Mouse (Mus musculus) forebrain, embryonic 10.5 days (tissue): ENCODE data around the gene Psmb8. TPM values are rescaled to one million over a fixed set of nuclear protein-coding genes. Genes with fewer than 3 reads are reported as not detected.
"Not testable (repeated sequence)": the region's sequence is repeated elsewhere in the genome, so short reads cannot be mapped to it uniquely, and the experiment has no call there.

ENCODE experiments used
- DNase-seq: peaks from one replicate; pipeline ENCODE4 v3.0.0-alpha.2; 2017; ENCODE audit warnings: low spot score; ENCODE audit errors: extremely low spot score
- H3K27ac ChIP-seq: fragments of 300-500 bp; sonication (generic); 2 replicates; pipeline ENCODE4 v1.5.1; 2016; ENCODE audit warnings: mild to moderate bottlenecking
- H3K27me3 ChIP-seq: fragments of 300-500 bp; sonication (generic); 2 replicates; pipeline ENCODE4 v1.6.1; 2016; ENCODE audit warnings: mild to moderate bottlenecking; ENCODE audit not compliant: poor library complexity, severe bottlenecking
- H3K36me3 ChIP-seq: fragments of 300-500 bp; sonication (generic); replicated peaks from 2 replicates; pipeline ENCODE4 v1.6.1; 2016; ENCODE audit warnings: mild to moderate bottlenecking, moderate library complexity
- H3K4me1 ChIP-seq: fragments of 300-500 bp; sonication (generic); 2 replicates; pipeline ENCODE4 v1.6.1; 2016
- H3K4me3 ChIP-seq: fragments of 300-500 bp; sonication (generic); 2 replicates; pipeline ENCODE4 v1.5.1; 2016; ENCODE audit warnings: mild to moderate bottlenecking, moderate library complexity
- H3K9me3 ChIP-seq: fragments of 300-500 bp; sonication (generic); 2 replicates; pipeline ENCODE4 v1.6.1; 2016; ENCODE audit warnings: mild to moderate bottlenecking, moderate library complexity
- whole genome bisulfite sequencing: fragments of 180-500 bp; shearing (Covaris S2); methylation state at CpG from one replicate; pipeline ENCODE4 v1.1.7; 2016; 5-methylcytosine and 5-hydroxymethylcytosine counted together
- polyA plus RNA-seq: library from polyadenylated mRNA; unstranded; fragments of >200 nt; fragmentation: Nextera tagmentation; extraction: Ambion mirVana; gene quantifications from 2 replicates; pipeline ENCODE4 v1.2.1, GENCODE M21; 2016

The Psmb8 gene
- polyA plus RNA-seq, 1 experiment from 2014 or later = 1.2 TPM

DNA sequence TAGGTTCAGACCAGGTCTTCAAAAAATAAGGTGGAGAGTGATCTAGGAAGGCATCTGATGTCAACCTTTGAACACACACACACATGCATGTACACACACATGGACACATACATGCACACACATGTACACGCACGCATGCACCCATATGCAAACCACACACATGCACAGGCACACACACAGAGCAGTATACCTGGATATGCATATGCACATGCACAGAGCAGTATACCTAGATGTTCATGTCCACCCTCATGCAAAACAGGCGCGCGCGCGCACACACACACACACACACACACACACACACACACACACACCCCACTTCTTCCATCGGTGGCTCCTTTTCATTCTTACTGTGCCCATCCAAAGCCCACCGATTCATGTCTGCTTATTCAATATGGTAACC, 10.3 kb downstream of the Psmb8 start:
- WGBS = 95% methylated on average over 9 of the region's 9 CpGs
- Histone ChIP-seq H3K27me3 (peaks cover 86% of the 10 kb centered on the region), H3K36me3 (no peaks in the 10 kb centered on the region), H3K27ac (no peak overlapping the region), H3K4me1 (peaks cover 20% of the 10 kb centered on the region), H3K9me3 (peaks cover 4% of the 10 kb centered on the region; the same call in 1 of the 2 replicates), H3K4me3 (no peak overlapping the region)
- no peak for DNase-seq

DNA sequence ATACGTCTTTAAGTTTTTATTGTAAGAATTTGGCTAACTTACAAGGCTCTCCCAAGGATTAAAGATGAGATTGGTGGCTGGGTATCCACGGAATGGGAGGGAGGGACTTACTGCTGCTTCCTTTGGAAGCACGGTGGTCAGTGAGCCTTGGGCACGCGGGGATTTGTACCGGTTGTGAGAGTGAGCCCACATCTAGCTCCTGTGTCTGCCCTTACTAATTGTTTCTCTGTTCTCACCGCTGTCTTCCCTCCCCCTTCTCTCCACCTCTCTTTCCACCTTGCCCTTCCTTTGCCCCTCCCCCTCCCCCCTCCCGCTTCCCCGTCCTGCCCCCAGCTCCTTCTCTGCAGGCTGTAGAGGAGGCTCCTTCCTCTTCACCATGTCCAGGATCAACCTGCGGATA, 10.9 kb downstream of the Psmb8 start:
- H3K36me3 ChIP-seq = no peaks in the 10 kb centered on the region
- peaks cover 4% of the 10 kb centered on the region; the same call in 1 of the 2 replicates for H3K9me3 ChIP-seq
- H3K4me1 ChIP-seq = peaks cover 20% of the 10 kb centered on the region
- DNase-seq = no peak
- no peak overlapping the region for H3K27ac ChIP-seq
- WGBS = 18% methylated on average over 10 of the region's 10 CpGs
- no peak overlapping the region for H3K4me3 ChIP-seq
- H3K27me3 ChIP-seq = peaks cover 86% of the 10 kb centered on the region

DNA sequence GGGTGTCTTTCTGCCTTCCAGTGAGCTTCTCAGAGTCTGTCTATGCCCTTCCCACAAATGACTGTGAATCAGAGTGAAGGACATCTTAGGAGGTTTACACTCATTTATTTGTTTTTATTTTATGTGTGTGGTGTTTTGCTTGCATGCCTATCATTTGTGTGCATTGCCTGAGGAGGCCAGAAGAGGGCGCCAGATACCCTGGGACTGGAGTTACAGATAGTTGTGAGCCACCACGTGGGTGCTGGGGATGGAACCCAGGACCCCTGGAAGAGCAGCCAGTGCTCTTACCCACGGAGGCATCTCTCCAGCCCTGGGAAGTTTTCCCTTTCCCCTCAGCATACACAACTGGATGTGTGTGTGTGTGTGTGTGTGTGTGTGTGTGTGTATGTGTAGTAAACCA, 12.2 kb downstream of the Psmb8 start:
- WGBS = 37% methylated on average over 3 of the region's 3 CpGs
- H3K4me3 ChIP-seq = no peak overlapping the region
- peaks cover 4% of the 10 kb centered on the region; the same call in 1 of the 2 replicates for H3K9me3 ChIP-seq
- peaks cover 88% of the 10 kb centered on the region for H3K27me3 ChIP-seq
- H3K27ac ChIP-seq = no peak overlapping the region
- H3K36me3 ChIP-seq = no peaks in the 10 kb centered on the region
- peaks cover 24% of the 10 kb centered on the region for H3K4me1 ChIP-seq
- no peak for DNase-seq

DNA sequence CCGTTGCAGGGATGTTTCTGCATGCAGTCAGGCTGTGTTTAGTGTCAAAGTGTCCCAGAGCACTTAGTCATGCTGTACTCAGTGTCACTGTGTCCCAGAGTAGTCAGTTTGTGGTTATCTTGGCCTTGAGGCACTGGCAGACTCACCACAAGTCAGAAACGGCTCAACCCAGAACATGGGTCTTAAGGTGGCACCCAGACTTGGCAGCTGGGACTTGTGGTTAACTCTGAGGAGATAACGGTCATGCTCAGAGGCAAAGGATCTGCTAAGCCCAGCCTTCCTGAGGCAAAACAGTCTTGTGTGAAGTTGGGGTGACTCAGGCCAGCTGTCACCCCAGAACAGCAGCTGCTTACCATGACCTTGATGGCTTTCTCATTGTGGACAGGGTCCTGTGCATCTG, 13.1 kb downstream of the Psmb8 start:
- Histone ChIP-seq H3K27me3 (peaks cover 88% of the 10 kb centered on the region), H3K36me3 (no peaks in the 10 kb centered on the region), H3K4me1 (peaks cover 15% of the 10 kb centered on the region), H3K9me3 (peaks cover 4% of the 10 kb centered on the region; the same call in 1 of the 2 replicates), H3K27ac (no peak overlapping the region), H3K4me3 (no peak overlapping the region)
- WGBS = 84% methylated on average over 3 of the region's 3 CpGs
- DNase-seq = no peak

DNA sequence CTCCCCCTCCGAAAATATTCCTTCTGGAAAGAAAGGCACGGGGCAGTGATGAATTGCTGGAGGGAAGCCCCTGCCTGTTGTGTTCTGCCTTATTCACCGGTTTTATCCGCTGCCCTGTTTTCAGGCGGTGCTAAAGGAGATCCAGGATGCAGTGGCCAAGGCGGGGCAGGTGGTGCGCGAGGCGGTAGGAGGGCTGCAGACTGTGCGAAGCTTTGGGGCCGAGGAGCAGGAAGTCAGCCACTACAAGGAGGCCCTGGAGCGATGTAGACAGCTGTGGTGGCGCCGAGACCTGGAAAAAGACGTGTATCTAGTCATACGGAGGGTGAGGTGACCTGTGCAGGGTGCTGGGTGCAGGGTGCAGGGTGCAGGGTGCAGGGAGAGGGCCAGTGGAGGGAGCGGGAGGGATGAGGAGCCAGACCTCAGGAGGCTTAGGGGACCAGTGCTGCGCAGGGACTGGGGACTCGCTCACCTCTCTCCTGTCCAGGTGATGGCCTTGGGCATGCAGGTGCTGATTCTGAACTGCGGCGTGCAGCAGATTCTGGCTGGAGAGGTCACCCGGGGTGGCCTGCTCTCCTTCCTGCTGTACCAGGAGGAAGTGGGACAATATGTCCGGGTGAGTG, 14.3 kb downstream of the Psmb8 start:
- Histone ChIP-seq H3K27ac (no peak overlapping the region), H3K27me3 (peaks cover 79% of the 10 kb centered on the region)
- 17% methylated on average over 23 of the region's 23 CpGs for WGBS

DNA sequence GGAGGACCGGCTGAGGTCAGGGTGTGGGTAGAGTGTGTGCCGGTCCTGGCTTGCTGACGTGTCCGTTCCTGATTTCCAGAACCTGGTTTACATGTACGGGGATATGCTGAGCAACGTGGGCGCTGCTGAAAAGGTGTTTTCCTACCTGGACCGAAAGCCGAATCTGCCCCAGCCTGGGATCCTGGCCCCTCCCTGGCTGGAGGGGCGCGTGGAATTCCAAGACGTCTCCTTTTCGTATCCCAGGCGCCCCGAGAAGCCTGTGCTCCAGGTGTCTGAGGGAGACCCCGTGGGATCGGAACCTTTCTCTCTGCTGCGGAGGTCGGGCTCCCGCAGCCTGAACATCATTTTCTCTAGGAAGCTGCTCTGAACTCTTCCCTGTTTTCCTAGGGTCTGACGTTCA, 16.4 kb downstream of the Psmb8 start:
- Histone ChIP-seq H3K4me3 (no peak overlapping the region), H3K36me3 (no peaks in the 10 kb centered on the region), H3K9me3 (peaks cover 9% of the 10 kb centered on the region), H3K27me3 (peaks cover 61% of the 10 kb centered on the region), H3K4me1 (peaks cover 15% of the 10 kb centered on the region), H3K27ac (no peak overlapping the region)
- DNase-seq = no peak
- WGBS = 49% methylated on average over 21 of the region's 21 CpGs

More for the DNA sequence above, 14.3 kb downstream of the Psmb8 start:
- Histone ChIP-seq H3K36me3 (no peaks in the 10 kb centered on the region), H3K9me3 (peaks cover 4% of the 10 kb centered on the region; the same call in 1 of the 2 replicates), H3K4me1 (peaks cover 15% of the 10 kb centered on the region), H3K4me3 (no peak overlapping the region; the same call in 1 of the 2 replicates)
- DNase-seq = no peak

DNA sequence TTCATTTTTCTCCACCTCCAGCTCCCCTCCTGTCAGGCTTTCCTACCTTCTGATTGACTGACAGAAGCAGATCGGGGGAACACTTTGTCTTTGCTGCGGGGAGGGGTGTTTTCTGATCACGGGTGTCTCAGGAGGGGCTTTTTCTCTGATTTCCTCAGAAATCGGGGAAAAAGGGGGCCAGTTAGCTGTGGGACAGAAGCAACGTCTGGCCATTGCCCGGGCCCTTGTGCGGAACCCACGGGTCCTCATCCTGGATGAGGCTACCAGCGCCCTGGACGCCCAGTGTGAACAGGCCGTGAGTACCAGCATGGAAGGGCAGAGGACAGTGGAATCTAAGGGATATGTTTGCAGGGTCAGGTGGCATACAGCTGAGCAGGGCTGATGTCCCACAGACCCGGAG, 17.7 kb downstream of the Psmb8 start:
- H3K4me1 ChIP-seq = peaks cover 15% of the 10 kb centered on the region
- H3K27ac ChIP-seq = no peak overlapping the region
- no peak for DNase-seq
- H3K4me3 ChIP-seq = no peak overlapping the region
- peaks cover 58% of the 10 kb centered on the region for H3K27me3 ChIP-seq
- H3K9me3 ChIP-seq = peaks cover 9% of the 10 kb centered on the region
- 86% methylated on average over 12 of the region's 12 CpGs for WGBS
- H3K36me3 ChIP-seq = no peaks in the 10 kb centered on the region

DNA sequence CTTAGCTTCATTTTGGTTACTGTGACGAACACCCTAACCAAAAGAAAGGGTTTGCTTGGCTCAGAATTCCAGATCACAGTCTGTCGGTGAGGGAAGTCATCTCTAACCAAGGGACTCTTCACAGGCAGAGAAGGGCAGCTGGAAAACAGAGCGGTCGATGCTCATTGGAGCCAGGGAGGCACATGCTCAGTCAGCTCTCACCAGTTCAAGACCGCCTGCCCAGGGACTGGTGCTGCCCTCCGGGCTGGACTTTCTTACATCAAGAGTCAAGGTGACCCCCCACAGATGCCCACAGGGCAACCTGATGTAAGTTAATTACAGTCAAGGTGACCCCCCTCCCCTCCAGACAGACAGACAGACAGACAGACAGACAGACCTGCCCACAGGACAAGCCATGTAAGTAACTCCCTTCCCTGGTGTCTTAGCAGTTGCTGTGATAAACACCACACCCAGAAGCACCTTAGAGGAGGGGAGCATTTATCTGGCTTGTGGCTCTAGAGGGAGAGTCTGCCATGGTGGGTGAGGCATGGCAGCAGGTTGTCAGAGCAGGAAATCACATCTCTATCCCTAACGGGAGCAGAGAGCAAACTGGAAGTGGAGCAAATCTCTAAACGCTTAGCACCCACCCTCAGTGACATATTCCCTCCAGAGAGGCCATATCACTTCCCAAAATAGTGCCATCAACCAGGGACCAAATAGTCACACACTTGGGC, 19.9 kb downstream of the Psmb8 start:
- no peak for DNase-seq
- WGBS = 87% methylated on average over 8 of the region's 8 CpGs
- H3K27me3 ChIP-seq = peaks cover 36% of the 10 kb centered on the region
- H3K27ac ChIP-seq = no peak overlapping the region
- H3K9me3 ChIP-seq = peaks cover 9% of the 10 kb centered on the region
- no peak overlapping the region for H3K4me3 ChIP-seq
- H3K4me1 ChIP-seq = peaks cover 7% of the 10 kb centered on the region; the same call in 1 of the 2 replicates
- no peaks in the 10 kb centered on the region for H3K36me3 ChIP-seq

DNA sequence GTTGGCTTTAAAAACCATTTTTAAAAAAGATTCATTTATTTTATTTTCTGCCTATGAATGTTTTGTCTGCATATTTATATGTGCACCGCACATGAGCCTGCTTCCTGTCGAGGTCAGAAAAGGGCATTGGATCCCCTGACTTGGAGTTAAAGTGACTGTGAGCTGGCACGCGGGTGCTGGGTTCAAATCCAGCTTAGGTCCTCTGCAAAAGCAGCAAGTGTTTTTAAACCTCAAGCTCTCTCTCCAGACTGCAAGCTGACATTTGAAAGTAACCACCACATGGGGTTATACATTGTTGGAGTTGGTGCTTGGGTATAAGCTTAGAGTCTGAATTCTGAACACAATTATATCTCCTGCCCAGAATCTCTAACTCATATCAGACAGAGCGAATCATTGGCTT, 20.5 kb downstream of the Psmb8 start:
- Histone ChIP-seq H3K4me3 (no peak overlapping the region), H3K27me3 (peaks cover 30% of the 10 kb centered on the region), H3K9me3 (peaks cover 9% of the 10 kb centered on the region), H3K4me1 (peaks cover 7% of the 10 kb centered on the region; the same call in 1 of the 2 replicates), H3K27ac (no peak overlapping the region), H3K36me3 (no peaks in the 10 kb centered on the region)
- 89% methylated on average over 5 of the region's 5 CpGs for whole genome bisulfite sequencing
- no peak for DNase-seq

DNA sequence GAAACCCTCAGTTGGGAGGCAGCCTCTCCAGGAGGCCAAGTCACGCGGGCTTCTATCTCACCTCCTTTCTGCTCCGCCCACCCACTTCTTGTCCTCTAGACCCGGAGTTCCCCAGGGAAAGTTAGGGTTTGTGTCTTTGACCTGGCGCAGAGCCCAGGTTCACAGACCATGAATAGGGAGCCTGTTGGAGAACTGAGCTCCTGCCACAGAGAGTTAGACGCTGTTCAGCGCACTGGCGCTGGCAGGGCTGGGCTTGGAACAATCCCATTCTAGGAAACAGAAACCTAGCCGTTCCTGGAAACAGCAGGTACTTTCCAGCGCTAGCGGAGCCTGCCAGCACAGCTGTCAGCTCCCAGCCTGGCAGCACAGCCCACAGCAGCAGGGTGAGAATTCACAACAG, 21.2 kb downstream of the Psmb8 start:
- peaks cover 23% of the 10 kb centered on the region for H3K27me3 ChIP-seq
- 90% methylated on average over 11 of the region's 11 CpGs for WGBS
- H3K4me3 ChIP-seq = no peak overlapping the region

DNA sequence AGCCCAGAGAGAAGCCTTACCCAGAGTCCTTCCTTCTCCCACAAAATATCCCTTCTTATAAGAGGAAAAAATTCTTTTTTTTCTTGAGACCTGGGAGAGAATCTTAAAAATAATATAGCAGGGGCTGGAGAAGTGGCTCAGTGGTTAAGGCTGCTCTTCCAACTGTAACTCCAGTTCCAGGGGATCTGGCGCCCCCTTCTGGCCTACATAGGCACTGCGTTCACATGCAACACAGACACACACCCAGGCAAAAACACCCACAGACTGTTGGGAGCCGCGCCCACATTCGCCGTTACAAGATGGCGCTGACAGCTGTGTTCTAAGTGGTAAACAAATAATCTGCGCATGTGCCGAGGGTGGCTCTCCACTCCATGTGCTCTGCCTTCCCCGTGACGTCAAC, 21.6 kb downstream of the Psmb8 start:
- WGBS = 89% methylated on average over 9 of the region's 11 CpGs
- not testable (repeated sequence) for H3K9me3 ChIP-seq, DNase-seq, H3K4me1 ChIP-seq, H3K27ac ChIP-seq, H3K36me3 ChIP-seq, H3K4me3 ChIP-seq
- H3K27me3 ChIP-seq = peaks cover 19% of the 10 kb centered on the region

More for the DNA sequence above, 21.2 kb downstream of the Psmb8 start:
- peaks cover 9% of the 10 kb centered on the region for H3K9me3 ChIP-seq
- H3K27ac ChIP-seq = no peak overlapping the region
- no peak for DNase-seq
- H3K36me3 ChIP-seq = no peaks in the 10 kb centered on the region
- peaks cover 7% of the 10 kb centered on the region; the same call in 1 of the 2 replicates for H3K4me1 ChIP-seq

DNA sequence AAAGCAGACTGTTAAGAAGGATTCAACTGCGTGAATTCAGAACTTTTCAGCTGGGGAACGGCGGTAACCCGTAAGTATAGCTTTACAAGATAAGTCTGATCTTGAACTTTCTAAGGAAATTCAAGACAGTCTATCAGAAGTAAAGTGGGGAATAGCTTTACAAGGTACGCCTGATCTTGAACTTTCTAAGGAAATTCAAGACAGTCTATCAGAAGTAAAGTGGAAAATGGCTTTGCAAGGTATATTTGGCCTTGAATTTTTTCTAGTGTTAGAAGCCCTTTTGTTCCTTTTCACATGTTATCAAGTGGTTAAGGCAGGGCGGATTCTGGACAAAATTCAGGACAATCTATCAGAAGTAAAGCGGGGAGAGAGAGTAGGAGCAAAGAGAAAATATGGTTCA, 22.3 kb downstream of the Psmb8 start:
- H3K27ac ChIP-seq, H3K4me1 ChIP-seq, DNase-seq, H3K4me3 ChIP-seq, H3K36me3 ChIP-seq: not testable (repeated sequence)
- peaks cover 12% of the 10 kb centered on the region for H3K27me3 ChIP-seq
- whole genome bisulfite sequencing = 92% methylated on average over 3 of the region's 7 CpGs
- peaks cover 14% of the 10 kb centered on the region for H3K9me3 ChIP-seq

DNA sequence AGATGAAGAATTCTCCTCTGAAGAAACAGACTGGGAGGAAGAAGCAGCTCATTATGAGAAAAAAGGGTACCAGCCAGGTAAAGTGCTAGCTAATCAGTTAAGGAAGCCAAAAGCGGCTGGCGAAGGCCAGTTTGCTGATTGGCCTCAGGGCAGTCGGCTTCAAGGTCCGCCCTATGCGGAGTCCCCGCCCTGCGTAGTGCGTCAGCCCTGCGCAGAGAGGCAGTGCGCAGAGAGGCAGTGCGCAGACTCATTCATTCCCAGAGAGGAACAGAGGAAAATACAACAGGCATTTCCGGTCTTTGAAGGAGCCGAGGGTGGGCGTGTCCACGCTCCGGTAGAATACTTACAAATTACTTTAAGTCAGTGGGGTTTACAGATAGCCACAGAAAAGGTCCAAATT, 22.9 kb downstream of the Psmb8 start:
- not testable (repeated sequence) for H3K27ac ChIP-seq, H3K4me3 ChIP-seq, H3K4me1 ChIP-seq, H3K36me3 ChIP-seq, DNase-seq, H3K27me3 ChIP-seq
- WGBS = 98% methylated on average over 8 of the region's 16 CpGs
- H3K9me3 ChIP-seq = peaks cover 20% of the 10 kb centered on the region
